Mouse (Mus musculus): ENCODE data around the gene Cdc73.
"Not testable (repeated sequence)": the region's sequence is repeated elsewhere in the genome, so short reads cannot be mapped to it uniquely, and the experiment has no call there.

The Cdc73 gene

GRCm38 (mm10) chr1:143702741-143703262, at the start of gene Cdc73:
Gene Cdc73, minus strand, starts transcription at chr1:143702893.
- peak; percentile 73 for DNase-seq (ENCODE audit: low read depth, low spot score)

GRCm38 (mm10) chr1:143745871-143746270, 43.2 kb upstream of the Cdc73 start:
- no peak for DNase-seq (ENCODE audit: low read depth, low spot score)

- no peak for DNase-seq (ENCODE audit: low read depth, low spot score)
Measured at GRCm38 (mm10) chr1:143742186-143742585, 39.5 kb upstream of the Cdc73 start.

GRCm38 (mm10) chr1:143741331-143741730, 38.6 kb upstream of the Cdc73 start:
- no peak for DNase-seq (ENCODE audit: low read depth, low spot score)

- DNase-seq (ENCODE audit: low read depth, low spot score) = peak; percentile 6
Measured at GRCm38 (mm10) chr1:143740581-143740980, 37.9 kb upstream of the Cdc73 start.

- DNase-seq (ENCODE audit: low read depth, low spot score) = peak; percentile 90
Measured at GRCm38 (mm10) chr1:143739361-143740350, 37.0 kb upstream of the Cdc73 start.

- peak; percentile 10 for DNase-seq (ENCODE audit: low read depth, low spot score)
Measured at GRCm38 (mm10) chr1:143738811-143739210, 36.1 kb upstream of the Cdc73 start.

GRCm38 (mm10) chr1:143733914-143734410, 31.3 kb upstream of the Cdc73 start:
- no peak for DNase-seq (ENCODE audit: low read depth, low spot score)

- no peak for DNase-seq (ENCODE audit: low read depth, low spot score)
Measured at GRCm38 (mm10) chr1:143731691-143732090, 29.0 kb upstream of the Cdc73 start.

- DNase-seq (ENCODE audit: low read depth, low spot score) = peak; percentile 67
Measured at GRCm38 (mm10) chr1:143730899-143731298, 28.2 kb upstream of the Cdc73 start.

- DNase-seq (ENCODE audit: low read depth, low spot score) = peak; percentile 54
Measured at GRCm38 (mm10) chr1:143727701-143728445, 25.2 kb upstream of the Cdc73 start.

GRCm38 (mm10) chr1:143724456-143725064, 21.9 kb upstream of the Cdc73 start:
- no peak for DNase-seq (ENCODE audit: low read depth, low spot score)

- not testable (repeated sequence) for DNase-seq (ENCODE audit: low read depth, low spot score)
Measured at GRCm38 (mm10) chr1:143716038-143716437, 13.3 kb upstream of the Cdc73 start, which contains the start of gene Glrx2. Gene Glrx2, plus strand, starts transcription at chr1:143716338.

- no peak for DNase-seq (ENCODE audit: low read depth, low spot score)
Measured at GRCm38 (mm10) chr1:143710627-143710976, 7.9 kb upstream of the Cdc73 start.

GRCm38 (mm10) chr1:143709966-143710626, 7.4 kb upstream of the Cdc73 start:
- no peak for DNase-seq (ENCODE audit: low read depth, low spot score)

GRCm38 (mm10) chr1:143708361-143708760, 5.7 kb upstream of the Cdc73 start:
- DNase-seq (ENCODE audit: low read depth, low spot score) = no peak

- no peak for DNase-seq (ENCODE audit: low read depth, low spot score)
Measured at GRCm38 (mm10) chr1:143707006-143707405, 4.3 kb upstream of the Cdc73 start.

GRCm38 (mm10) chr1:143702141-143702740, 452 bp downstream of the Cdc73 start:
- peak; percentile 52 for DNase-seq (ENCODE audit: low read depth, low spot score)

- peak; percentile 25 for DNase-seq (ENCODE audit: low read depth, low spot score)
Measured at GRCm38 (mm10) chr1:143701736-143702135, 957 bp downstream of the Cdc73 start.

- no peak for DNase-seq (ENCODE audit: low read depth, low spot score)
Measured at GRCm38 (mm10) chr1:143684849-143685248, 17.8 kb downstream of the Cdc73 start.

- no peak for DNase-seq (ENCODE audit: low read depth, low spot score)
Measured at GRCm38 (mm10) chr1:143681108-143681507, 21.6 kb downstream of the Cdc73 start.
